Mouse (Mus musculus) testis, postnatal 10 days (tissue): ENCODE measurements around the gene Gm3012.
"Not testable (repeated sequence)": the region's sequence is repeated elsewhere in the genome, so short reads cannot be mapped to it uniquely, and the experiment has no call there.

Experiments used
- DNase-seq: peaks from one replicate; pipeline ENCODE4 v3.0.0; 2021; ENCODE audit warnings: low spot score

The Gm3012 gene

GRCm38 (mm10) chr14:3634212-3634611 lies at the start of gene Gm3012:
Gm3012 (plus strand) TSS chr14:3634512.
- DNase-seq = not testable (repeated sequence)

GRCm38 (mm10) chr14:3651730-3652129 lies 17.4 kb downstream of the Gm3012 start, which contains the start of gene Gm3020:
Gm3020 (plus strand) TSS chr14:3652030.
- DNase-seq = not testable (repeated sequence)

- DNase-seq = not testable (repeated sequence)
These were observed 54.2 kb downstream of the Gm3012 start, which contains the start of gene Gm3043 for GRCm38 (mm10) chr14:3688483-3688882. Gm3043 (plus strand) TSS chr14:3688783.
